Mouse (Mus musculus) frontal cortex, adult 2 months (tissue): ENCODE data around the gene H60b. TPM values are rescaled to one million over a fixed set of nuclear protein-coding genes. Genes with fewer than 3 reads are reported as not detected.
"Not testable (repeated sequence)": the region's sequence is repeated elsewhere in the genome, so short reads cannot be mapped to it uniquely, and the experiment has no call there.

Experiments used
- DNase-seq, 2 experiments: peaks; one replicate each; pipeline ENCODE4 v3.0.0; 2022; ENCODE audit warnings: low spot score in 1 of 2; ENCODE audit errors: extremely low spot score in 1 of 2
- polyA plus RNA-seq: library from polyadenylated mRNA; depleted of rRNA; stranded (reverse); fragments of >200 nt; gene quantifications from 2 replicates; pipeline ENCODE4 v1.2.3, GENCODE M21; 2012; rRNA removed

H60b gene
- 0.22 and 0.50 TPM in 2 replicates for polyA plus RNA-seq

GRCm38 (mm10) chr10:22158310-22158999 lies at the start of gene H60b, which contains the start of gene Raet1e:
H60b (plus strand) TSS chr10:22158586.
Raet1e (plus strand) TSS chr10:22158569.
- DNase-seq: not testable (repeated sequence)

- peak; percentile 26 to 76 for DNase-seq
These were observed 17.6 kb upstream of the H60b start for GRCm38 (mm10) chr10:22140665-22141280.

- DNase-seq: not testable (repeated sequence)
These were observed 16.2 kb upstream of the H60b start for GRCm38 (mm10) chr10:22142194-22142593.

GRCm38 (mm10) chr10:22142926-22143325 lies 15.5 kb upstream of the H60b start:
- DNase-seq: no peak

- no peak for DNase-seq
These were observed 9.8 kb upstream of the H60b start for GRCm38 (mm10) chr10:22148441-22149072.

GRCm38 (mm10) chr10:22149073-22149690 lies 9.2 kb upstream of the H60b start, which contains the start of gene E030030I06Rik:
E030030I06Rik (minus strand) TSS chr10:22149270.
- no peak for DNase-seq

GRCm38 (mm10) chr10:22149691-22150465 lies 8.5 kb upstream of the H60b start:
- no peak for DNase-seq

GRCm38 (mm10) chr10:22150593-22150992 lies 7.8 kb upstream of the H60b start:
- DNase-seq: no peak

GRCm38 (mm10) chr10:22151056-22151862 lies 7.1 kb upstream of the H60b start:
- DNase-seq: not testable (repeated sequence)

GRCm38 (mm10) chr10:22151863-22152640 lies 6.3 kb upstream of the H60b start:
- DNase-seq: not testable (repeated sequence)

- DNase-seq: not testable (repeated sequence)
These were observed 5.2 kb upstream of the H60b start for GRCm38 (mm10) chr10:22153147-22153690.

GRCm38 (mm10) chr10:22154127-22154526 lies 4.3 kb upstream of the H60b start:
- not testable (repeated sequence) for DNase-seq

GRCm38 (mm10) chr10:22154871-22155799 lies 3.3 kb upstream of the H60b start:
- DNase-seq: no peak

- no peak for DNase-seq
These were observed 760 bp downstream of the H60b start for GRCm38 (mm10) chr10:22159131-22159561.

- no peak for DNase-seq
These were observed 1.3 kb downstream of the H60b start for GRCm38 (mm10) chr10:22159581-22160140.

- DNase-seq: not testable (repeated sequence)
These were observed 4.9 kb downstream of the H60b start for GRCm38 (mm10) chr10:22163279-22163678.
